Mouse (Mus musculus) erythroblast, adult 5-6 weeks (primary cell): Measurements from ENCODE around the gene Vmn1r33. TPM values are rescaled to one million over a fixed set of nuclear protein-coding genes. Genes with fewer than 3 reads are reported as not detected.
"Not testable (repeated sequence)": the region's sequence is repeated elsewhere in the genome, so short reads cannot be mapped to it uniquely, and the experiment has no call there.

Source experiments
- ATAC-seq: replicated peaks from 2 replicates; pipeline ENCODE4 v1.8.0; 2016; ENCODE audit warnings: moderate number of reproducible peaks, mild to moderate bottlenecking, moderate TSS enrichment, inconsistent platforms; ENCODE audit not compliant: poor library complexity, low FRiP score, severe bottlenecking
- total RNA-seq, 2 experiments: library from RNA; stranded (forward) in 1 of 2; stranded (reverse) in 1 of 2; fragments of 150-400 nt in 1 of 2; fragments of 200-764, 138-1000 nt in 1 of 2; gene quantifications; 2 replicates each; pipeline versions ENCODE4 v1.2.3 to v1.2.4; 2015 to 2017; ENCODE audit warnings: low replicate concordance in 2 of 2

The Vmn1r33 gene
- total RNA-seq (2015; ENCODE audit: low replicate concordance): not detected in 2 replicates
- not detected in 2 replicates for total RNA-seq (2017; ENCODE audit: low replicate concordance)

GRCm38 (mm10) chr6:66618182-66618581 lies at the start of gene Vmn1r33:
Gene Vmn1r33 (minus strand): TSS chr6:66618282.
- ATAC-seq: not testable (repeated sequence)

- ATAC-seq: no peak
Observed at GRCm38 (mm10) chr6:66643779-66644178, 25.7 kb upstream of the Vmn1r33 start, which contains the start of gene Vmn1r34. Gene Vmn1r34 (minus strand): TSS chr6:66643879.

GRCm38 (mm10) chr6:66595804-66596203 lies 22.3 kb downstream of the Vmn1r33 start:
- ATAC-seq: no peak

Other genes starting within 250 kb of the Vmn1r33 start
- gene Mad2l1, start 82.9 kb downstream of the Vmn1r33 start, total RNA-seq (2015; ENCODE audit: low replicate concordance): 50.6 and 58.4 TPM in 2 replicates
- 35.8 and 38.6 TPM in 2 replicates for gene Mad2l1, start 82.9 kb downstream of the Vmn1r33 start, total RNA-seq (2017; ENCODE audit: low replicate concordance)
- gene Vmn1r32, start 58.2 kb downstream of the Vmn1r33 start, total RNA-seq (2015; ENCODE audit: low replicate concordance): not detected in 2 replicates
- not detected in 2 replicates for gene Vmn1r32, start 58.2 kb downstream of the Vmn1r33 start, total RNA-seq (2017; ENCODE audit: low replicate concordance)
- gene Vmn1r34, start 25.6 kb upstream of the Vmn1r33 start, total RNA-seq (2015; ENCODE audit: low replicate concordance): not detected in 2 replicates
- gene Vmn1r34, start 25.6 kb upstream of the Vmn1r33 start, total RNA-seq (2017; ENCODE audit: low replicate concordance): not detected in 2 replicates
- not detected in 2 replicates for gene Vmn1r35, start 67.6 kb upstream of the Vmn1r33 start, total RNA-seq (2015; ENCODE audit: low replicate concordance)
- not detected in 2 replicates for gene Vmn1r35, start 67.6 kb upstream of the Vmn1r33 start, total RNA-seq (2017; ENCODE audit: low replicate concordance)
- not detected in 2 replicates for gene Vmn1r36, start 100.9 kb upstream of the Vmn1r33 start, total RNA-seq (2015; ENCODE audit: low replicate concordance)
- gene Vmn1r36, start 100.9 kb upstream of the Vmn1r33 start, total RNA-seq (2017; ENCODE audit: low replicate concordance): not detected in 2 replicates
- gene Vmn1r37, start 111.1 kb upstream of the Vmn1r33 start, total RNA-seq (2015; ENCODE audit: low replicate concordance): not detected in 2 replicates
- not detected in 2 replicates for gene Vmn1r37, start 111.1 kb upstream of the Vmn1r33 start, total RNA-seq (2017; ENCODE audit: low replicate concordance)
- gene Vmn1r38, start 164.3 kb upstream of the Vmn1r33 start, total RNA-seq (2015; ENCODE audit: low replicate concordance): 0.19 TPM in 1 of 2 replicates, not detected in the other
- not detected in 2 replicates for gene Vmn1r38, start 164.3 kb upstream of the Vmn1r33 start, total RNA-seq (2017; ENCODE audit: low replicate concordance)
- not detected in 2 replicates for gene Vmn1r39, start 192.3 kb upstream of the Vmn1r33 start, total RNA-seq (2015; ENCODE audit: low replicate concordance)
- not detected in 2 replicates for gene Vmn1r39, start 192.3 kb upstream of the Vmn1r33 start, total RNA-seq (2017; ENCODE audit: low replicate concordance)